Mouse (Mus musculus): ENCODE results near the gene Ipo7.
"Not testable (repeated sequence)": the region's sequence is repeated elsewhere in the genome, so short reads cannot be mapped to it uniquely, and the experiment has no call there.

The Ipo7 gene

DNA sequence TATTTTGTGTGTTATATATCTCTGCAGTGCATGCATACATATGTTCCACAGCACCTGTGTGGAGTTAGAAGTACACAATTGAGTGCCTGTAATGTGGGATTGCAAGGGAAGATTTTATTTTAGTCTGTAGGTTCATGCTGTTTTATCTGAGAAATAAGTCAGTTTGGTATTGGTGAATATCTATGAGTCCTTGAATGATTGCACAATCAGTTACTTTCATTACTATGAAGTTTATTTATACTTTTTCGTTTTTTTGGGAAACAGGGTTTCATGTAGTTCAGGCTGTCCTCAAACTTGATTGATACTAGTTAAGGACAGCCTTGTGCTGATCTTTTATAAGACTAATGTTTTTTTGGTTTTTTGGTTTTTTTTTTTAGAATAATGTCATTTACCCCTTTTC lies 5.5 kb downstream of the Ipo7 start:
- no peak for DNase-seq

DNA sequence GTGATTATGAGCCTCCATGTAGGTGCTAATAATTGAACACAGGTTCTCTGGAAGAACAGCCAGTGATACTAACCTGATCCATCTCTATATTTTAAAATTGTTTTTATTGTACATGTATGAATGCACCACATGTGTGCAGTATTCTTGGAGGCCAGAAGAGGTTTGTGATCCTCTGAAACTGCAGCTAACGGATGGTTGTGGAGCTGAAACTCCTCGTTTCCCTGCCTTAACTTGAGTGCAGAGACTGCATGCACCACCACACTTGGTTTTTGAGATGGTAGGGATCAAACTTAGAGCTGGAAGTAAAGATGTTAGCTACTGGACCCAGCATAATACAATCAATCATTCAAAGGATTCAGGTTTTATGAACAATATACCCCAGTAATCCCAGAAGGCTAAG lies 8.5 kb downstream of the Ipo7 start:
- DNase-seq: no peak

- DNase-seq: no peak
Measured at GRCm38 (mm10) chr7:110028826-110029225, 10.8 kb downstream of the Ipo7 start.

GRCm38 (mm10) chr7:110030342-110030741 lies 12.3 kb downstream of the Ipo7 start:
- DNase-seq: no peak

- DNase-seq: not testable (repeated sequence)
Measured at GRCm38 (mm10) chr7:110057723-110058122, 39.6 kb downstream of the Ipo7 start.

DNA sequence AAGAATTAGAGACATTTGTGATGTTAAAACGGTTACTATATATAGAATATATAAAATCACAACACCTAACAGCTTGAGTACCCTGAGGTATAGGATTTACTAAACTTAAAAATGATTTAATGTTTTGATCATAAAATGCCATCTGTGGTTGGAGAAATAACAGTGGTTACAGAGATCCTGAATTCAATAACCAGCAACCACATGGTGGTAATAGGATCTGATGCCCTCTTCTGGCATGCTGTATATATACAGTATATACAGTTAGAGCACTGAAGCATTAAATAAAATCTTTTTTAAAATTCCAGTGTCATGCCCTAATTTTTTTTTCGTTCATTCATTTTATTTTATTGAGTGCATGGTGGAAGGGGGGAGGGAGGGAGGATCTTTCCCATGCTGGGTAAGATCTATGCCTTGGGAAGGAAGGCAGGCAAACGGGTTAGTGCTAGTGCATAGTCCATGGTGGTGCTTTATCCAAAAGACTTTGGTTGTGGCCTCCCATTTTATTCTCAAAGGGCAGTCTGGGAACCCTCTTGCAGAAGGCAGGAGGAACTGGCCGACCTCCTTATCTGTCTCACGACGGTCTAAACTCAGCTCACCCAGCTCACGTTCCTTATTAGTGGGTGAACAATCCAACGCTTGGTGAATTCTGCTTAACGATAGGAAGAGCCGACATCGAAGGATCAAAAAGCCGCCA lies 41.2 kb downstream of the Ipo7 start:
- DNase-seq: peak; percentile 18

DNA sequence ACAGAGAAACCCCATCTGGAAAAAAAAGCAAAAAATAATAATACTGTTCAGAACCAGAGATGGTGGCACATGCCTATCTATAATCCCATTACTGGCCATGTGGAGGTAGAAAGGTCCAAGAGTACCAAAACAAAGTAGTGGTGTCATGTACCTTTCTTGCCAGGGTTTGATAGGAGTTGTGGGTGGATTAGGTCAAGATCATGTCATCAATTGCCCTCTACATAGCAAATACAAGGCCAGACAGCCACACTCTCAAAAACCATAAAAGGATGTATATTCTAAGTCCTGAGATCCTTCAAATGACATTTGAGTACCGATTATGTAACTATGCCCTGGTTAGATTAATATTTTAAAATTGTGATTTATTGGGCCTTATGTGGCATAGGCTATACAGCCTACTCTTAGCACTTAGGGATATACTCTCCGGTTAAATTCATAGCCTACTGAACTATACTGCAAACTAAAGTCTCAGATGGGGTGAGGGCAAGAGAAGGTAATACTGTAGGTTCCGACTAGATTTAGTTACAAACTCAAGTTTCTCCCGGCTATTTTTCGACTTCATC lies 42.1 kb downstream of the Ipo7 start:
- no peak for DNase-seq

DNA sequence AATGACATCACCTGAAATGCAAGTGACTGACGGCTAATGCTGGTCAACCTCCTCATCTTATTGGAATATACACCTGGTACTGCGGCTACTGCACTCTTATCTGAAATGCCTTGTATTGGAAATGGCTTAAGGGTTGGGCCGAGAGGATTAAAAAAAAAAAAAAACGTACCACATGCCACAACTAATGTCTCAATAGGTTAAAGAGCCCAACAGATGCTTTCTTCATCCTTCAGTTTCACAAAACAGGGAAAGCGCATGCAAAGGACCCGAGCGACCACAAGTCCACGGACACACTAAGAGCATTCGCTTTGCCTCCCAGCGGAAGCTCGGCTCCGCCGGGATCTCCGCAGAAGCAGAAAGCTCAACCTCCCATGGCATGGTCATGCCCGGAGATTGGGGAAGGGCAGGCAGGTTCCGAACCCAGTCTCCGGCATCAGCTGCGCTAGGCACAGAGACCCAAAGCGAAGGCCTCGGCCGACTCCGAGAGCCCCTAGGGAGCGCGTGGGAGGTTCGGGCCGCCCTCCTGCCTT lies 42.7 kb downstream of the Ipo7 start:
- DNase-seq: peak; percentile 14

GRCm38 (mm10) chr7:110061199-110061751 lies 43.2 kb downstream of the Ipo7 start, which contains the start of gene Zfp143:
Gene Zfp143, plus strand, starts transcription at chr7:110061217.
- peak; percentile 100 for DNase-seq

GRCm38 (mm10) chr7:110061752-110062273 lies 43.7 kb downstream of the Ipo7 start:
- peak; percentile 90 for DNase-seq

GRCm38 (mm10) chr7:110063731-110064130 lies 45.7 kb downstream of the Ipo7 start:
- DNase-seq: no peak

DNA sequence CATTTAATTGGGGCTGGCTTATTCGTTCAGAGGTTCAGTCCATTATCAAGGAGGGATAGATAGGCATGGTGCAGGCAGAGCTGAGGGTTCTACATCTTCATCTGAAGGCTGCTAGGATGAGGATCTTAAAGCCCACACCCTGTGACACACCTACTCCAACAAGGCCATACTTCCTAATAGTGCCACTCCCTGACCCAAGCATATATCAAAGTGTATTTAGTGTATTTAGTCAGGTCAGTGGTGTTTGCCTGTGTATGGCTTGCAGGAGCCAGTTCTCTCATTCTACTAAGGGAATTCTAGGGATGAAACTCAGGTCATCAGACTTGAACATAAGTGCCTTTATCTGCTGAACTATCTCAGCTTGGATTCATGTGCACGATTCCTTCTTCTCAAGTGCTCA lies 51.0 kb downstream of the Ipo7 start:
- DNase-seq: no peak

GRCm38 (mm10) chr7:110078168-110078567 lies 60.1 kb downstream of the Ipo7 start:
- DNase-seq: no peak

DNA sequence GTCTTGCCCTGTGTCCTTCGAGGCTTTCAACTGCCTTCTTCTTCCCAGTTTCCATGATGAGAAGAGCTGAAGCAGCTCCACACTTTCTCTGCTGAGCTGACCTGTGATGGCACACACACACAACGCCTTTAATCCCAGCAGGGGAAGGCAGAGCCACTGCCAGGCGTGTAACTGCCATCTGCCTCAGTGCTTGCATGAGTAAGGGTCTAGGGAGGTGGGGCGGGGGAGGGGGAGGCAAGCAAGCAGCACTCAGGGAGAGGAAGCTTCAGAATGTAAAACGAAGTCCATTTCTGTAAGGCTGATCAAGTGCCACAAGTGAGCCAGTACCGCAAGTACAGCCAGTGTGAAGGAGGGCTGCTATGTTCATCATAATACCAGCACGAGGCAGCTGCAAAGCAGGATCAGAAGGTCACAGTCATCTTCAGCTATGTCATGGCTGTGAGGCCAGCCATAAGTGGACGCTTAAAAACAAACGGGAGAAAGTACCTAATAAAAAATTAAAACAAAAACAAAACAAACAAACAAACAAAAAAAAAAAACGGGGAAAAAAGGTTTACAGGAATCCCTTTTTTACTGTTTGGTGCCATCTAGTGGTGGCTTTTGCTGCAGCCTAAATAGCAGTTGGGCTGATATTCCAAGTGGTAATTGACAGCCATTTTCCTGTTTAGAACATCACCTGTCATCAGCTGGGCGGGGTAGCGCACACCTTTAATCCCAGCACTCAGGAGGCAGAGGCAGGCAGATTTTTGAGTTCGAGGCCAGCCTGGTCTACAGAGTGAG lies 65.5 kb downstream of the Ipo7 start:
- peak; percentile 66 for DNase-seq

GRCm38 (mm10) chr7:110085217-110085616 lies 67.1 kb downstream of the Ipo7 start:
- DNase-seq: no peak

- no peak for DNase-seq
Measured at GRCm38 (mm10) chr7:110087914-110088313, 69.8 kb downstream of the Ipo7 start.

- no peak for DNase-seq
Measured at GRCm38 (mm10) chr7:110091670-110092069, 73.6 kb downstream of the Ipo7 start.

DNA sequence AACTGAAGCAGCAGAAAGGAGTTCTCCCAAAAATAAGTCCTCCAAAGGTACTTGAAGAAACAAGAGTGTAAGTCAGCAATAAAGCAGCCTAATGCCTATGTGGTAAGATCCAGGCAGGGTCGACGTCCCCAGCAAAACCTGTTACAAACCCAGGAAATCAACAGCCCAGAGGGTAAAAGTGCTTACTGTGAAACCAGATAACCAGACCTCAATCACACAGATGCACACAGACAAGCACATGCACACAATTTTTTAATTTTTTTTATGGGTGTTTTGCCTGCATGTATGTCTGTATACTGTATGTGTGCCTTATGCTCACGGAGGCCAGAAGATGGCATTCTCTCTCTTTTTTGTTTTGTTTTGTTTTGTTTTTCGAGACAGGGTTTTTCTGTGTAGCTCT lies 78.3 kb downstream of the Ipo7 start:
- no peak for DNase-seq

DNA sequence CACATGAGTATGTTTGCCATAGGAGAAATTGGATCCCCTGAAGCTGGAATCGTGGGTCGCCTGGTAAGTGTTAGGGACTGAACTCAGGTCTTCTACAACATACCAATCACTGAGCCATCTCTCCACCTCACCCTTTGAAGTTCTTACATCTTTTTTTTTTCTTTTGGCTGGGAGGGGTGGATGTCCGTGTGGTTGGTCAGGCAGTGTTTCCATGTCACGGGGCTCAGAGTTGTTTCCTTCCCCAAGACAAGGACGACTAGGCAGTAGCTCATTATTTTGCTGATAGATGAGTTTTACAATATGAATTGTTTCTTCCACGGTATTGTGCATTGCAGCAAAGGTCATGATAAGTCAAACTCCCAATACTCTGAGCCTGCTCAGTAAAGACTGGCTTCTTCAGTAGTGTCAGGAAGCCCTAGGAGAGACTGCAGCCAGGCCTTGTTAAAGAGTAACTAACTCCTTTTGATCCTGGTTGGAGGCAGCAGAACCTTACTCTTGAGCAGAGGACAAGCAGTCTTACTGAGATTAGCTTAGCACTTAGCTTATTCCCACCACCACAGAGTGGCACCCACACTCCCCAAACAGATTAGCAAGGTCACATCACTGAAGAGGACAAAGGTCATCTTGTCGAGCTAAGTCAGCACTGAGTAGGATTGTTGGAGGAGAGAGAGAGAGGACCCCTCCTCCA lies 79.2 kb downstream of the Ipo7 start:
- DNase-seq: no peak

- DNase-seq: no peak
Measured at GRCm38 (mm10) chr7:110100854-110101253, 82.8 kb downstream of the Ipo7 start.

GRCm38 (mm10) chr7:110101266-110101665 lies 83.2 kb downstream of the Ipo7 start:
- no peak for DNase-seq

GRCm38 (mm10) chr7:110105041-110105440 lies 87.0 kb downstream of the Ipo7 start:
- no peak for DNase-seq

All from thymus, postnatal 14 days (tissue).